Mouse (Mus musculus) G1E (cell line): ENCODE data around the gene Olfr52. TPM values are rescaled to one million over a fixed set of nuclear protein-coding genes. Genes with fewer than 3 reads are reported as not detected.

ENCODE experiments used
- ATAC-seq: 2 replicates; pipeline ENCODE4 v1.8.0; 2016; ENCODE audit warnings: mild to moderate bottlenecking; ENCODE audit not compliant: insufficient number of reproducible peaks, poor library complexity, low FRiP score, severe bottlenecking; ENCODE audit errors: extremely low read depth
- DNase-seq: peaks from one replicate; pipeline ENCODE4 v3.0.0; 2012; ENCODE audit warnings: low spot score
- H3K27me3 ChIP-seq: 2 replicates; pipeline ENCODE4 v1.6.1; 2012; ENCODE audit warnings: mild to moderate bottlenecking, low read length, inconsistent platforms; ENCODE audit not compliant: insufficient read depth
- H3K36me3 ChIP-seq: replicated peaks from 2 replicates; pipeline ENCODE3; 2012; ENCODE audit warnings: mild to moderate bottlenecking, inconsistent platforms
- H3K4me1 ChIP-seq: 2 replicates; pipeline ENCODE4 v1.6.1; 2012; ENCODE audit warnings: low read depth, low read length, inconsistent platforms, mixed read lengths; ENCODE audit not compliant: insufficient read depth
- H3K4me3 ChIP-seq: 2 replicates; pipeline ENCODE4 v1.5.1; 2012; ENCODE audit warnings: low read depth, mild to moderate bottlenecking, inconsistent platforms, low read length, moderate library complexity, mixed read lengths
- H3K9me3 ChIP-seq: replicated peaks from 2 replicates; pipeline ENCODE4 v1.6.1; 2012; ENCODE audit warnings: inconsistent platforms
- CTCF ChIP-seq: IDR thresholded peaks from 2 replicates; pipeline ENCODE4 v1.5.1; 2012; ENCODE audit warnings: low read depth, low read length, inconsistent platforms, mixed read lengths
- GATA1 ChIP-seq: IDR thresholded peaks from 2 replicates; pipeline ENCODE4 v1.6.1; 2012; ENCODE audit warnings: borderline replicate concordance, low read length, inconsistent platforms, mixed read lengths
- GATA2 ChIP-seq: IDR thresholded peaks from 2 replicates; pipeline ENCODE4 v1.6.1; 2012; ENCODE audit warnings: low read depth, low read length, inconsistent platforms, borderline replicate concordance
- POLR2AphosphoS5 ChIP-seq: IDR thresholded peaks from 2 replicates; pipeline ENCODE4 v1.6.1; 2012; ENCODE audit warnings: low read depth, low read length, inconsistent platforms; ENCODE audit not compliant: insufficient replicate concordance
- TAL1 ChIP-seq: conservative IDR thresholded peaks from 2 replicates; pipeline ENCODE4 v1.6.1; 2012; ENCODE audit warnings: low read depth, low read length, inconsistent platforms, mixed read lengths
- polyA plus RNA-seq: library from polyadenylated mRNA; stranded (reverse); fragments of >175 nt; gene quantifications from 2 replicates; pipeline ENCODE4 v1.2.3, GENCODE M21; 2012
- total RNA-seq, 2 experiments: library from RNA; stranded (forward) in 1 of 2; stranded (reverse) in 1 of 2; fragments of 200-1000 nt in 1 of 2; fragments of >200 nt in 1 of 2; fragmentation: Nextera tagmentation in 1 of 2; gene quantifications; 2 replicates each; pipeline ENCODE4 v1.2.3; 2014 to 2017

Olfr52 gene
- total RNA-seq (2014; fragmentation: Nextera tagmentation) (not detected in 2 replicates), total RNA-seq (2017) (0.11 and 0.17 TPM in 2 replicates), polyA plus RNA-seq (not detected in 2 replicates)

GRCm38 (mm10) chr2:86185583-86185982 lies at the start of gene Olfr52:
TSS of gene Olfr52 (minus strand) at chr2:86185683.
- Histone ChIP-seq H3K4me1 (no peaks in the 10 kb centered on the region), H3K9me3 (peaks cover 3% of the 10 kb centered on the region; the same call in 1 of the 2 replicates), H3K4me3 (no peak within 1 kb of the TSS), H3K36me3 (no peaks in the 10 kb centered on the region), H3K27me3 (no peaks in the 10 kb centered on the region)
- DNase-seq, result no peak
- ATAC-seq, result no peak
- TF ChIP-seq TAL1, result no peak
- TF ChIP-seq CTCF, result no peak
- TF ChIP-seq POLR2AphosphoS5, result no peak
- TF ChIP-seq GATA1, result no peak
- no peak for TF ChIP-seq GATA2

GRCm38 (mm10) chr2:86231301-86231700 lies 45.8 kb upstream of the Olfr52 start, which contains the start of gene Olfr1047:
TSS of gene Olfr1047 (minus strand) at chr2:86231401.
- ATAC-seq (no peak), DNase-seq (no peak)
- Histone ChIP-seq H3K9me3 (0 out of 2 replicates have a peak, but pooled peaks cover 4% of the 10 kb centered on the region), H3K36me3 (no peaks in the 10 kb centered on the region), H3K4me1 (no peaks in the 10 kb centered on the region), H3K27me3 (no peaks in the 10 kb centered on the region), H3K4me3 (no peak within 1 kb of the TSS)
- TF ChIP-seq GATA1, result no peak
- TF ChIP-seq TAL1, result no peak
- TF ChIP-seq GATA2, result no peak
- no peak for TF ChIP-seq CTCF
- no peak for TF ChIP-seq POLR2AphosphoS5

GRCm38 (mm10) chr2:86219214-86219613 lies 33.7 kb upstream of the Olfr52 start, which contains the start of gene Olfr1046:
TSS of gene Olfr1046 (minus strand) at chr2:86219314.
- TF ChIP-seq POLR2AphosphoS5 (no peak), CTCF (no peak), GATA2 (no peak), TAL1 (no peak), GATA1 (no peak)

GRCm38 (mm10) chr2:86202909-86203308 lies 17.4 kb upstream of the Olfr52 start, which contains the start of gene Olfr1045:
TSS of gene Olfr1045 (minus strand) at chr2:86203009.
- Histone ChIP-seq H3K4me1 (no peaks in the 10 kb centered on the region), H3K4me3 (no peak within 1 kb of the TSS), H3K9me3 (peaks cover 2% of the 10 kb centered on the region; the same call in 1 of the 2 replicates), H3K27me3 (no peaks in the 10 kb centered on the region), H3K36me3 (no peaks in the 10 kb centered on the region)
- no peak for ATAC-seq
- no peak for TF ChIP-seq TAL1
- TF ChIP-seq CTCF, result no peak
- no peak for TF ChIP-seq GATA2
- no peak for TF ChIP-seq GATA1
- no peak for TF ChIP-seq POLR2AphosphoS5
- DNase-seq, result no peak

More at GRCm38 (mm10) chr2:86219214-86219613, 33.7 kb upstream of the Olfr52 start, which contains the start of gene Olfr1046:
- no peak for DNase-seq
- H3K36me3 ChIP-seq, result no peaks in the 10 kb centered on the region
- no peak for ATAC-seq
- no peaks in the 10 kb centered on the region for H3K4me1 ChIP-seq
- no peaks in the 10 kb centered on the region for H3K9me3 ChIP-seq
- no peak within 1 kb of the TSS for H3K4me3 ChIP-seq
- no peaks in the 10 kb centered on the region for H3K27me3 ChIP-seq

- H3K27me3 ChIP-seq, result no peaks in the 10 kb centered on the region
- H3K36me3 ChIP-seq, result no peaks in the 10 kb centered on the region
- H3K9me3 ChIP-seq, result no peaks in the 10 kb centered on the region
- no peak overlapping the region for H3K4me3 ChIP-seq
- ATAC-seq, result no peak
- DNase-seq, result no peak
- no peaks in the 10 kb centered on the region for H3K4me1 ChIP-seq
- TF ChIP-seq GATA2 (no peak), TAL1 (no peak), CTCF (no peak), POLR2AphosphoS5 (no peak), GATA1 (no peak)
Observed at GRCm38 (mm10) chr2:86195863-86196262, 10.4 kb upstream of the Olfr52 start.

- DNase-seq (no peak), ATAC-seq (no peak)
- Histone ChIP-seq H3K4me3 (no peak overlapping the region), H3K36me3 (no peaks in the 10 kb centered on the region), H3K27me3 (no peaks in the 10 kb centered on the region), H3K9me3 (peaks cover 7% of the 10 kb centered on the region; the same call in 1 of the 2 replicates), H3K4me1 (no peaks in the 10 kb centered on the region)
- TF ChIP-seq TAL1, result no peak
- TF ChIP-seq CTCF, result no peak
- no peak for TF ChIP-seq GATA1
- no peak for TF ChIP-seq POLR2AphosphoS5
- TF ChIP-seq GATA2, result no peak
Observed at GRCm38 (mm10) chr2:86179950-86180349, 5.5 kb downstream of the Olfr52 start.
